Mouse (Mus musculus) limb, embryonic 12.5 days (tissue): ENCODE results near the gene Csad. TPM values are rescaled to one million over a fixed set of nuclear protein-coding genes. Genes with fewer than 3 reads are reported as not detected.
A peak's percentile ranks its signal among the peaks of the same experiment; 100 is the strongest.

Experiments
- ATAC-seq: fragments of 200-750 bp; cut with Nextera tagmentation; 2 replicates; pipeline ENCODE4 v1.8.0; 2017; ENCODE audit warnings: low read depth, moderate TSS enrichment; ENCODE audit not compliant: insufficient number of reproducible peaks, insufficient read depth, low FRiP score, low TSS enrichment
- H3K27ac ChIP-seq: fragments of 300-500 bp; sonication (generic); 2 replicates; pipeline ENCODE4 v1.5.1; 2016; ENCODE audit warnings: mild to moderate bottlenecking, moderate library complexity
- H3K27me3 ChIP-seq: fragments of 300-500 bp; sonication (generic); 2 replicates; pipeline ENCODE4 v1.6.1; 2016; ENCODE audit warnings: mild to moderate bottlenecking, moderate library complexity
- H3K36me3 ChIP-seq: fragments of 300-500 bp; sonication (generic); 2 replicates; pipeline ENCODE4 v1.6.1; 2016; ENCODE audit warnings: mild to moderate bottlenecking, moderate library complexity
- H3K4me1 ChIP-seq: fragments of 300-500 bp; sonication (generic); replicated peaks from 2 replicates; pipeline ENCODE4 v1.6.1; 2016
- H3K4me2 ChIP-seq: fragments of 300-500 bp; sonication (generic); 2 replicates; pipeline ENCODE4 v1.6.1; 2016; ENCODE audit warnings: mild to moderate bottlenecking, moderate library complexity
- H3K4me3 ChIP-seq: fragments of 300-500 bp; sonication (generic); replicated peaks from 2 replicates; pipeline ENCODE4 v1.5.1; 2016; ENCODE audit warnings: mild to moderate bottlenecking
- H3K9ac ChIP-seq: fragments of 300-500 bp; sonication (generic); replicated peaks from 2 replicates; pipeline ENCODE4 v1.6.1; 2016; ENCODE audit warnings: mild to moderate bottlenecking, moderate library complexity
- H3K9me3 ChIP-seq: fragments of 300-500 bp; sonication (generic); 2 replicates; pipeline ENCODE4 v1.6.1; 2016; ENCODE audit warnings: mild to moderate bottlenecking, moderate library complexity
- WGBS: fragments of 180-500 bp; shearing (Covaris S2); methylation state at CpG from one replicate; pipeline ENCODE4 v1.1.7; 2016; 5-methylcytosine and 5-hydroxymethylcytosine counted together
- polyA plus RNA-seq: library from polyadenylated mRNA; unstranded; fragments of >200 nt; fragmentation: Nextera tagmentation; extraction: Ambion mirVana; gene quantifications from 2 replicates; pipeline ENCODE4 v1.2.1, GENCODE M21; 2016

The Csad gene
- polyA plus RNA-seq, 1 experiment from 2014 or later, result 72.9 TPM

GRCm38 (mm10) chr15:102141120-102141519, 63.4 kb downstream of the Csad start:
- no peak for ATAC-seq
- Histone ChIP-seq H3K9ac (no peak overlapping the region), H3K27ac (no peak overlapping the region), H3K4me2 (no peak overlapping the region), H3K27me3 (peaks cover 41% of the 10 kb centered on the region), H3K9me3 (no peaks in the 10 kb centered on the region), H3K4me3 (no peak overlapping the region), H3K36me3 (no peaks in the 10 kb centered on the region), H3K4me1 (peaks cover 13% of the 10 kb centered on the region)
- WGBS, result 90% methylated on average over 5 of the region's 5 CpGs

DNA sequence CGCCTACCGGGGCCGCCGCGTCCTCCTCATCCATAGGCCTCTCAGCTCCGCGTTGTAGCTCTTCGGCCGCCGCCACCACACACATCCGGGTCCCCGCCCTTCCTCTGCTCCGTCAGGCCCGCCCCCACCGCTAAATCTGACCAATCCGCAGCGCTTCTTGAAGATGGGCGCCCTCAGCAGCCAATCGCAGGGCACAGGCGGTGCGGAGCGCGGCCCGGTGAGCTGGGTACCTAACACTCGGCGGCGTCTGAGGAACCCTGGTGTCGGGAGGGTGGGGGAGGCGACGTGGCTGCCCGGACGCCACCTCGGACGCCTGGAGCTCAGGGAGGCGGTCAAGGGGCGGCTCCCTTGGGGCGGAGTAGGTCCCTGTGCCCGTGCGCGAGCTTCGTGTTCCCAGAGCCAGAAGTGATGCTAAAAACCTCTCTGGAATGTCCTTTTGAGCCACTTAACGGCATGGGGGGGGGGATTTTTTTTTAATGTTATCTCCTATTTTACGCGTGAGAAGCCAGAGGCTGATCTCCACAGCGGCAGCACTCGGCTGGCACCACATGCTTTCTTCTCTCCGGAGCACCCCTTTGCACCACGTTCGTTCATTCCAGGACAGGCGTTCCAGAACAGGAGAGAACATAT, 68.3 kb downstream of the Csad start, which contains the start of gene Spryd3:
Gene Spryd3 (minus strand): TSS at position 106 of the 630 bp plus-strand sequence.
- ATAC-seq, result peak; percentile 98
- peak within 1 kb of the TSS; percentile 79 for H3K9ac ChIP-seq
- H3K4me3 ChIP-seq, result peak within 1 kb of the TSS; percentile 82
- no peaks in the 10 kb centered on the region for H3K9me3 ChIP-seq
- peak within 1 kb of the TSS; percentile 78 for H3K4me2 ChIP-seq
- H3K36me3 ChIP-seq, result peaks cover 24% of the 10 kb centered on the region
- no peaks in the 10 kb centered on the region for H3K27me3 ChIP-seq
- WGBS, result under 1% methylated on average over 50 of the region's 50 CpGs
- peak within 1 kb of the TSS; percentile 77 for H3K27ac ChIP-seq
- H3K4me1 ChIP-seq, result peaks cover 11% of the 10 kb centered on the region

DNA sequence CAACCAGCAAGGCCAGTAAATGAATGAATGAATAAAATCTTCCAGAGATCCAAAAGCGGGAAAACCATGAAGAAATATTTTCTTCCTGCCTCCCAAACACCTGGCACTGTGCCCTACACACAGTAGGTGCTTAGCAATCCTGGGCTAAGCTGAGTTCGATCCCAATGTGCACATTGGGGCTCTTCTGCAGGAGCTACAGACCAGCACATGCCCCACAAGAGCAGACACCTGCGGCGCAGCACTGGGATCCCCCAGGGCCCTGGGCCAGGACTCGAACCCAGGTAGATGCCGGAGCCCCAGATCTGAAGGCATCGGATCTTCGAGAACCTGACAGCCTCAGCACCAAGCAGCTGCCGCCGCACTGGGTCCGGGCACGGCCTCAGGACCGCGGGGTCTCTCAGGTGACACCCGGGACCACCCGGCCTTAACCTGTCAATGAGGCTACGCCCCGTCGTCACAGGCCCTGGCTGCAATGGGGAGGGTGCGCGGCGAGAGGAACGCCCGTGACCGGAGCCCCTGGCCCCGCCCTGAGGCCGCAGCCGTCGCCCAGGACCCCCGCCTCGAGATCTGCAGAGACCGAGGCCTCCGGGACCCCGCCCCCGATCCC, 68.9 kb downstream of the Csad start:
- peak overlapping the region; percentile 78 for H3K4me2 ChIP-seq
- H3K27ac ChIP-seq, result peak overlapping the region; percentile 77
- no peaks in the 10 kb centered on the region for H3K9me3 ChIP-seq
- H3K9ac ChIP-seq, result peak overlapping the region; percentile 79
- 3% methylated on average over 35 of the region's 35 CpGs for WGBS
- no peaks in the 10 kb centered on the region for H3K27me3 ChIP-seq
- peak overlapping the region; percentile 82 for H3K4me3 ChIP-seq
- H3K36me3 ChIP-seq, result peaks cover 30% of the 10 kb centered on the region
- H3K4me1 ChIP-seq, result peaks cover 11% of the 10 kb centered on the region
- ATAC-seq, result peak; percentile 75

DNA sequence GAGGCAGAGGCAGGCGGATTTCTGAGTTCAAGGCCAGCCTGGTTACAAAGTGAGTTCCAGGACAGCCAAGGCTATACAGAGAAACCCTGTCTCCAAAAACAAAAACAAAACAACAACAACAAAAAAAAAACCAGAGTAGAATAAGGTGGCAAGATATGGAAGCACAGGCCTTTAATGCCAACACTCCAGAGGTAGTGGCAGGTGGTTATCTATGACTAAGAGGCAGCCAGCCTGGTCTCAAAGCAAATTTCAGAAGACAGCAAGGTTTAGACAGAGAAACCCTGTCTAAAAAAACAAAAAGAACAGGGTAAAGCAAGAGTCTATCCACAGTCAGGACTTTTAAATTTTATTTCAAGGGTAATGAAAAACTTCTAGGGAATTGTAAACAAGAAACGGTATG, 69.8 kb downstream of the Csad start:
- no peaks in the 10 kb centered on the region for H3K9me3 ChIP-seq
- WGBS, result 94% methylated on average over 2 of the region's 2 CpGs
- no peaks in the 10 kb centered on the region for H3K27me3 ChIP-seq
- no peak overlapping the region for H3K4me3 ChIP-seq
- H3K4me1 ChIP-seq, result peaks cover 11% of the 10 kb centered on the region
- peak overlapping the region; percentile 78; the same call in 1 of the 2 replicates for H3K4me2 ChIP-seq
- no peak for ATAC-seq
- H3K9ac ChIP-seq, result no peak overlapping the region
- H3K27ac ChIP-seq, result no peak overlapping the region
- H3K36me3 ChIP-seq, result peaks cover 39% of the 10 kb centered on the region

GRCm38 (mm10) chr15:102133314-102133713, 71.2 kb downstream of the Csad start:
- peaks cover 11% of the 10 kb centered on the region for H3K4me1 ChIP-seq
- ATAC-seq, result no peak

More at GRCm38 (mm10) chr15:102133314-102133713, 71.2 kb downstream of the Csad start:
- Histone ChIP-seq H3K27me3 (no peaks in the 10 kb centered on the region), H3K9ac (no peak overlapping the region), H3K9me3 (no peaks in the 10 kb centered on the region), H3K36me3 (peaks cover 53% of the 10 kb centered on the region), H3K4me2 (no peak overlapping the region), H3K27ac (no peak overlapping the region), H3K4me3 (no peak overlapping the region)
- WGBS, result 89% methylated on average over 9 of the region's 9 CpGs

Other genes with a start within 250 kb of the Csad start
- 10.3 and 11.3 TPM in 2 replicates for gene Krt8, start 200.2 kb downstream of the Csad start, polyA plus RNA-seq
- gene Krt18, start 176.5 kb downstream of the Csad start, polyA plus RNA-seq, result 21.2 and 21.5 TPM in 2 replicates
- 121 and 124 TPM in 2 replicates for gene Eif4b, start 131.0 kb downstream of the Csad start, polyA plus RNA-seq
- 16.6 and 22.6 TPM in 2 replicates for gene Tns2, start 104.3 kb downstream of the Csad start, polyA plus RNA-seq
- gene Spryd3, start 68.5 kb downstream of the Csad start, polyA plus RNA-seq, result 12.9 and 16.8 TPM in 2 replicates
- 0.96 and 1.2 TPM in 2 replicates for gene Igfbp6, start 60.4 kb downstream of the Csad start, polyA plus RNA-seq
- 0.15 TPM in 1 of 2 replicates, not detected in the other for gene Soat2, start 54.2 kb downstream of the Csad start, polyA plus RNA-seq
- 108 and 115 TPM in 2 replicates for gene Zfp740, start 1.5 kb downstream of the Csad start, polyA plus RNA-seq
- 2.9 and 3.3 TPM in 2 replicates for gene Itgb7, start 27.2 kb upstream of the Csad start, polyA plus RNA-seq
- gene Rarg, start 52.8 kb upstream of the Csad start, polyA plus RNA-seq, result 137 TPM in 2 replicates
- gene Gm9918, start 65.8 kb upstream of the Csad start, polyA plus RNA-seq, result 1.3 and 1.4 TPM in 2 replicates
- gene Mfsd5, start 74.7 kb upstream of the Csad start, polyA plus RNA-seq, result 56.1 and 58.8 TPM in 2 replicates
- 42.7 and 49.3 TPM in 2 replicates for gene Espl1, start 91.5 kb upstream of the Csad start, polyA plus RNA-seq
- gene Pfdn5, start 121.4 kb upstream of the Csad start, polyA plus RNA-seq, result 431 and 445 TPM in 2 replicates
- 117 and 120 TPM in 2 replicates for gene Myg1, start 127.0 kb upstream of the Csad start, polyA plus RNA-seq
- gene Aaas, start 146.0 kb upstream of the Csad start, polyA plus RNA-seq, result 95.6 and 99.6 TPM in 2 replicates
- 3.1 and 4.3 TPM in 2 replicates for gene Sp7, start 162.5 kb upstream of the Csad start, polyA plus RNA-seq
- 11.1 and 12.1 TPM in 2 replicates for gene Sp1, start 201.4 kb upstream of the Csad start, polyA plus RNA-seq
- gene Amhr2, start 240.6 kb upstream of the Csad start, polyA plus RNA-seq, result 0.48 TPM in 1 of 2 replicates, not detected in the other